Mouse (Mus musculus) c-Kit-positive CD71-positive TER-119-negative erythroid progenitor cells, embryonic 14.5 days (primary cell): ENCODE measurements around the gene Tiam1.

Source experiments
- DNase-seq: peaks from one replicate; pipeline ENCODE4 v3.0.0-alpha.2; 2013; ENCODE audit warnings: low read depth

The Tiam1 gene

GRCm38 (mm10) chr16:89912686-89913375 lies 230.7 kb downstream of the Tiam1 start:
- DNase-seq = no peak

- DNase-seq = no peak
These were observed 234.0 kb downstream of the Tiam1 start for GRCm38 (mm10) chr16:89909393-89910068.

- DNase-seq = no peak
These were observed 235.9 kb downstream of the Tiam1 start for GRCm38 (mm10) chr16:89907651-89908050.

DNA sequence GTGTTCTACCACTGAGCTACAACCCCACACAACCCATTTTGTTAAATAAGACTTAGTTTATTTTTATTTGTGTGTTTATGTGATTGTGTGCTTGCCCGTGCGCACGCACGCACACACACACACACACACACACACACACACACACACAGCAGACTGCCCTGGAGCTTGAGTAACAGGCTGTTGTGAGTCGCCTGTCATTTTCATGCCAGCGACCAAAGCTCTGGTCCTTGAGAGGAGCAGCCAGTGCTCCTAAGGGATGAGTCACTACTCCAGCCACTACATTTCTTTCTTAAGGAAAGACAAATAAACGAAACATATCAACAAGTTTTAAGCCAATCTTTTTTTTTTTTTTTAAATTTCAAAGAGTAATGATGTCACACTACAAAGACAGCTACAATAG lies 236.7 kb downstream of the Tiam1 start:
- DNase-seq = no peak

DNA sequence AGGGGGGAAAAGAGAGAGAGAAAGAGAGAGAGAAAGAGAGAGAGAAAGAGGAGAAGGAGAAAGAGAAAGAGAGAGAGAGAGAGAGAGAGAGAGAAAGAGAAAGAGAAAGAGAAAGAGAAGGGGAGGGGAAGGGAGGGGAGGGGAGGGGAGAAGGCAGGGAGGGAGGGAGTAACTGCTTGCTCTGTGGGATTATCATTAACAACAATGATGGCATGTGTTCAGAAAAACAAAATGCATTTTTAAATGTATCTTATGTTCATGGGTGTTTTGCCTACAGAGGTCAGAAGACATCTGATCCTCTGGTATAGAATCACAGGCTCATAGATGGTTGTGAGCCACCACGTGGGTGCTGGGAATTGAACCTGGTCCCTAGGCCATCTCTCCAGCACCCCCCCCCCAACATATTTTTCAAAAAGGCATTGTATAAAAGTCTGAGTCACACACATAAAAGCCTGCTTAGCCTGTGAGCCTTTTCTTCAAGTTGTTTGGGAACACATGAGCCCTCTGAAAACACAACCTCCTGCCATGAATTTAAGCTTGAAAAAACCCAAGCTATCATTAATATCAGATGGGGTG lies 237.8 kb downstream of the Tiam1 start:
- DNase-seq = no peak

- DNase-seq = no peak
These were observed 239.4 kb downstream of the Tiam1 start for GRCm38 (mm10) chr16:89904121-89904520.

DNA sequence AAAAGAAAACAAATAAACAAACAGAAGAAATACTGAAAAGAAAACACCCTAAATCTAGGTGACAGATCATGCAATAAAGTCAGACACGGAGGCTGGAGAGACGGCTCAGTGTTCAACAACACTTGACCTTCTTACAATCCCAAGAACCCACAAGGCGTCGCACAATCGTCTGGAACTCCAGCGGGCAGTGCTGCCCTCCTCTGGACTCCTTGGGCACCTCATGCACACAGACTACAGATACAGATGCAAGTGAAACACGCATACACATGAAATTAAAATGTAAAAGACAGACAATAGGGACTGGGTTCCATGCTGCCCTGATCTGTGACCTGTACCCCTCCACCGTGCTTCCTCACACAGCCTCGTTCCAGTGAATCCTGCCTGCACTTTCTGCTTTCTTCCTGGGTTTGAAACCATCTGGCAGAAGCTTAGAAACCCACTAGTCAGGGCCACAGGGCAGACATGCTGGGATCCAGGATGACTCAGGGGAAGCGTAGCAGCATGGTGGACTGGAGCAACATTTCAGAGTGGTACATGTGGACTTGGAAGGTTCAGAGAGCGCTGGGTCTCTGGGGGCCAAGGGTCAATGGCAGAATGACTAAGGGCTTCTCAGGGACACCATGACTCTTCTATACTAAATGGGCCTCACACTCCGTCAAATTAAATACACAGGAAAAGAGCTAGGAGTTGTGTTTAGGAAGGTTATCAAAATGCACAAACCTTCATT lies 240.8 kb downstream of the Tiam1 start:
- DNase-seq = no peak

DNA sequence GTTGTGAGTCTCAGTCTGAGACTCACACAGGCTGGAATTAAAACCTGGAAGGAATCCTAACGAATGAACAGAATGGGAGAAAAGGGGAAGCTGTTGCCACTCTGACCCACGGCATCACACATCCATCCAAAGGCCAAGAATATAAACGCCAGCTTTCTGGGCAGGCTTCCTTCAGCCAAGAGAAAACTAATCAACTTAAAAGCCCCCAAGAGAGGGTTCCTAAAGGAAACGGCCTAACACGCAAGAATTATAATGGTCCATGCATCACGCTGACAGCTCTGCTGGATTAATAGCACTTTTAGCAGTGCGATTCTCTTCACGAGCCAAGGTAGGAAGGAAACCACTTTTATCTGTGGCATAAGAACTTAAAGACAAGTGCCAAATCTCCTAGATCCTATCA lies 242.9 kb downstream of the Tiam1 start:
- no peak for DNase-seq

DNA sequence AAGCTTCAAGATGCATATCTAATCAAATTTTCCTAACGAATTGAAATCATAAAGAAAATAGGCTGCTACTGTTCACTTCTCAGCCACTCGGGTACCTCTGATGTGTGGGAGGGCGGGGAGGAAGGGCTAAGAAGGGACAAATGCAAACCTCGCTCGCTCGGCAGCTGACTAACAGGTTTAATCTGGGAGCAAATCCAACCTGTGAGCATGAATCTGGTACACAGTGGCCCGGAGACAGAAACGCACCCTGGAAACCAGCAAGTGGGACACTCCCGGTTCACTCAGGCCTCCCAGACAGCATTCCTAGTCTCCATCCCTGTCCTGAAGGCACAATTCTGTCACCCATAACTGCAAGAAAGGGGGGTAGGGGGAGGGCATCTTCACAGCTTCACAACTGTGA lies 244.4 kb downstream of the Tiam1 start:
- no peak for DNase-seq

GRCm38 (mm10) chr16:89898299-89898625 lies 245.3 kb downstream of the Tiam1 start:
- no peak for DNase-seq

DNA sequence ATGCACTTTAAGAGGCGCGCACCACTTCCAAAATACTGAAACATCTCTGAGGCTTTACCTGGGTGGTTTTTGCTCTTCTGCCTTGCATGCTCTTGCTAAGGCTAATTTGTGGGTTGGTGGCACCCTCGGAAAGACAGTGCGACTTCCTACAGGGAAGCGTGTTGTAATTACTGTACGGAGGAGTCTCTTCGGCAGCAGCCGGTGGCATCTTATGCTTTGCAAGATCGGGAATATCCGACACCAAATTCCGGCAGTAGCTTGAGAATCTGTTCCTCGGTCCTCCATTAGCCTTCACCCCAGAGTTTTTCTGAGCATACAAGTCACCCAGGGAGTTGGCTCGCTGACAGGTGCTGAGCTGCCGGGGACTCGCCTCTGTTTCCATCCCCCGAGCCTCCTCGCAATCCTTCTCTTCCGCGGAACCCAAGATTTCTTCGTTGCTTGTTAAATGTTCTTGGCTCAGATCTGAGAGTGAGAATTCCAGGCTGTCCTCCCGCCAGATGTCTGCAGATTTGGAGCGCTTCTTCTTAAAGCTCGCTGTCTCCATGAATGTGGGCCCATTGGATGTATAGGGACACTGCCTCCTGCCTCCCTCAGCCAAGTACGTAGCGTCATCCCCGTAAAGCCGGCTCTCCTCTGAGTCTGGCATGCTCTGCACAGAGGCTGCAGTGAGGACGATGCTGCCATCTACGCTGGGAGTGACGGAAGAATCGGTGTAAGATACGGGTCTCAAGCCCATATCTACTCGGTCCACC lies 245.8 kb downstream of the Tiam1 start:
- DNase-seq = no peak

DNA sequence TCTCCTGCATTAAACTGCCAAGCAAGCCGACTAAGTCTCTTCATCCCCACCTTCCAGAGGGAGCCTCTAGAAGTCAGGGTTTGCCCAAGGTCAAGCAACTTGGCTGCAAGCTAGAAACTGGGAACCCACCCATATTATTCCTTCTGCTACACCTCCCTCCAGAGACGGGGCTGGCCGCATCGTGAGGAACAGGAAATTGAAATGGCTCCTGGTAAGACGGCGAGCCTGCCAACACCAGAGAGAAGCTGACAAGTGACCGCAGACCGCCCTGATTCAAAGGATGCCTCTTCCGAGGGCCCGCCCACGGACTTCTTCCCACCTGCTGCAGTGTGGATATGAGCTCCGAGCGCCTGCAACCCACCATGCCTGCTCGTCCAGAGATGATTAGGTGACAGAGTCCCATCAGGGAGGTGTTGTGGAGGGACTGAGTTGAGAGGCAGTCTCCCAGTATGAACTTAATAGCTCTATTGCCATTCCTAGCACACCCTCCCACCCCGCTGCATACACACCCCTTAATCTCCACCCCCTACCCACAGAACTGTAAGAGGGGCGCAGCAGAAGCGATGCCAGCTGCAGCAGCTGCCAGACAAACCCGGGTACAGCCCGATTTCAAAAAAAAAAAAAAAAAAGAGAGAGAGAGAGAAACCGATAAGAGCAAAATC lies 246.6 kb downstream of the Tiam1 start:
- no peak for DNase-seq

GRCm38 (mm10) chr16:89896392-89896791 lies 247.2 kb downstream of the Tiam1 start:
- DNase-seq = no peak

- DNase-seq = no peak
These were observed 248.3 kb downstream of the Tiam1 start for GRCm38 (mm10) chr16:89895283-89895682.

- no peak for DNase-seq
These were observed 248.8 kb downstream of the Tiam1 start for GRCm38 (mm10) chr16:89894816-89895215.

DNA sequence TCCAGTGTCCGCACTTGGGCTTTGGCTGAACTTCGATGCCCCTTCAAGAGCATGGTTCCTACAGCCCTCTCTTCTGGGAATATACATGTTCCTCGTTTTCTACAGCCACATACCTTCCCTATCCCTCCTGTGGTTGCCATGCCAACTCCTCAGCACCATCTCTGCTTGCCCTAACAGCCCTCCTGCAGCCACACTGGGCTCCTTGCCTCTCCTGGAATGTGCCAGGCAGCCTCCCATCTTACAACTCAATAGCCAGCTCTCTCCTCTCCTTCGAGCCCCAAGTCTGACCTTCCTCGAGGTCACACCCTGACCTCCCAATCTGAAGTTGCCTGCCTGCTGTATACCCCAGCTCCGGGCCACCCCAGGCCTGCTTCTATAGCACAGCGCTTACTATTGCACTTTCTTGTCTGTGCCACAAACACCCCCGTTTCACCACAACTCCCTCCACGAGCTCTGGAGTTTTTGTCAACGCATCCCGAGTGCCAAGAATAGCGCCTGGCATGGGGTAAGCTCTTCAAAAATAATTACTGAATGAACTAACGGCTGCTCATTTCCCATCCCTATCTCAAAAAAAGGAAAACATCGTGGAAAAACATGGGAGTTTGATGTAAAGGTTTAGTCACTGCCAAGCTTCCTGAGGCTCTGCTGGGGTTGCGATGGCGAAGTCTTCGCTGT lies 252.9 kb downstream of the Tiam1 start:
- DNase-seq = no peak

DNA sequence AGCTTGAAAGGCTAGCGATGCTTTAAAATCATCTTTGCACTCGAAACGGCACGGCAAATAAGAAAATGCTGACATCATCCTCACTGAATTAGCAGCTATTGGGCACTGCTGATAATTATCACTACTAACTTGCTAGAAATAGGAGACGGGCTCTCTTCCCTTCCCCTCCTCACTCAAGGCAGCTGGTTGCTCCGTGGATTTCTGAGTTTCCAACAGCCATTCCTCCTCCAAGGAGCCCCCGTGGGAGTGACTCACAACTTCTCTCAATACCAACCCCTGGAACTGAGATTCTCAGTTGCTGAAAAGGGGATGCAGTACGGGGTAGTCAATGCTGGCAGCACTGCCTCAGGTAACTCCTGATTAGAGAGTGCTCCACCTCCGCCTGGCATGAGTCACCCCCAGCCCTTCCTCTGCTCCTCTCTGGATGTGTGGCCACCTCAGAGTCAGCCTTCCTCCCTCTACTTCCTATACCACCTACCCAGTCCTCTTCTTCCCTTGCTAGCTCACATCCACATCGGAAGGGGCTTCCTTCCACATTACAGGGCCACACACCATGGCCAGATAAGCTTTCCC lies 253.6 kb downstream of the Tiam1 start:
- no peak for DNase-seq

GRCm38 (mm10) chr16:89886561-89886960 lies 257.0 kb downstream of the Tiam1 start:
- DNase-seq = no peak

- DNase-seq = no peak
These were observed 257.9 kb downstream of the Tiam1 start for GRCm38 (mm10) chr16:89885661-89886060.

DNA sequence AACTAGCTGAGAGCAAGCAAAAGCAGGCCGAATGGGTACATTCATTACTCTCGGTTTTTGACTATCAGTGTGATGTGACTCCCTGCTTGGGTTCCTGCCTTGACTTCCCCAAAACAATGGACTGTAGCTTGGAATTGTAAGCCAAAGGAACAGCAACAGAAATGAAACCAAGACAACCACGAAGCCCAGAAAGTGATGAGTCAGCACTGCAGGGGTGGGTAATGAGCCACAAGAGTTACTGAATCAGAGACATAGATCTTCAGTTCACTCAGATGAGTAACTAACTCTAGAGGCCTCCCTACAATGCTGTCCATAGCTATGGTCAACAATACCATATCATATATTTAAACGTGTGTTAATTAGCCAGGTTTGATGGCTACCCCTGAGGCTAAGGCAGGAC lies 259.7 kb downstream of the Tiam1 start:
- no peak for DNase-seq
